Mouse (Mus musculus) urinary bladder, postnatal 0 days (tissue): ENCODE data around the gene Usp32. TPM values are rescaled to one million over a fixed set of nuclear protein-coding genes. Genes with fewer than 3 reads are reported as not detected.

ENCODE experiments used
- polyA plus RNA-seq: library from polyadenylated mRNA; unstranded; fragments of >200 nt; fragmentation: Nextera tagmentation; extraction: Ambion mirVana; gene quantifications from 2 replicates; pipeline ENCODE4 v1.2.1, GENCODE M21; 2015

Usp32 gene
- 3.4 and 3.6 TPM in 2 replicates for polyA plus RNA-seq

DNA sequence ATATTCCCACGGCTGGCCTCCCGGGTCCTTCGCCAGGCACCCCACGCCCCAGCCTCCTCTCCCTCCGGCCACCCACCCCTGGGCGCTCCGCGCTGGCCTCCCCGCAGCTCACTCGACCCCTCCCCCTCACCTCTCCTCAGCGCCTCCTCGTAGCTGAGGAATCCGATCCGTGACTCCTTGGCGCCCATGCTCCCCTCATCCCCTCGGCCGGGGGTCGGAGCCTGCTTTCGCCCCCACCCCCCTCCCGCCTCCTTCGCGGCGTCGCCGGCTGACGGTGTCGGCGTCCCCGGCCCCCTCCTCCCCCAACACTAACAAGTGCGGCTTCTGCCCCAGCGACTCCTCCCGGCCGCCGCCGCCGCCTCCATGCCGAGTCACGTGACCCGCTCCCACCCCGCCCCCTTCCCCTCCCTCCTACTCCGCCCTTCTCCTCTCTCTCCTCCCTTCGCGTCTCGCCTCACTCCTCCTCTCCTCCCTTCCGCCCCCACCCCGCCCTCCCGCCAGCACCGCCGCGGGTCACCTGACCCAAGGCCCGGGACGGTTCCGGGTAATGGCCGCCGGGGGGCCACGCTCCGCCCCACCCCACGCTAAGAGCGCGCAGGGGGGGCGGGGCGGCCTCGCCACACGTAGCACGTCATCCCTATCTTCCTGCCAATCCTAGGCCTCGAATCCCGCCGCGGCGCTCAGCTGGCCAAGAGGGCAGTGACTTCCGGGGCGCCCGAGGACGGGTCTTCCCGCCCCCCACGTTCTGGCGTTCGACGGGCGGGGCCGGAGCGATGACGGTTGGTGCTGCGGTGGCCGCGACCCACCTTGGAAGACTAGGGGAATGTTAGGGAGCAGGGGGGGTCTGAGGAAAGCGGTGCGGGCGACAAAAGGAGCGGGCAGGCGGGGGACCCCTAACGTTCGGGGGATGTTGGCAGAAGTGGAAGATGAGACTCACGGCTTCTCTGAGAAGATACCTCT lies at the start of gene Usp32:
Gene Usp32, minus strand, starts transcription at position 581 of the 960 bp plus-strand sequence.

GRCm38 (mm10) chr11:85170058-85170740 lies 30.2 kb upstream of the Usp32 start, which contains the start of gene 1700125H20Rik:
Gene 1700125H20Rik (plus strand): TSS chr11:85170404.

DNA sequence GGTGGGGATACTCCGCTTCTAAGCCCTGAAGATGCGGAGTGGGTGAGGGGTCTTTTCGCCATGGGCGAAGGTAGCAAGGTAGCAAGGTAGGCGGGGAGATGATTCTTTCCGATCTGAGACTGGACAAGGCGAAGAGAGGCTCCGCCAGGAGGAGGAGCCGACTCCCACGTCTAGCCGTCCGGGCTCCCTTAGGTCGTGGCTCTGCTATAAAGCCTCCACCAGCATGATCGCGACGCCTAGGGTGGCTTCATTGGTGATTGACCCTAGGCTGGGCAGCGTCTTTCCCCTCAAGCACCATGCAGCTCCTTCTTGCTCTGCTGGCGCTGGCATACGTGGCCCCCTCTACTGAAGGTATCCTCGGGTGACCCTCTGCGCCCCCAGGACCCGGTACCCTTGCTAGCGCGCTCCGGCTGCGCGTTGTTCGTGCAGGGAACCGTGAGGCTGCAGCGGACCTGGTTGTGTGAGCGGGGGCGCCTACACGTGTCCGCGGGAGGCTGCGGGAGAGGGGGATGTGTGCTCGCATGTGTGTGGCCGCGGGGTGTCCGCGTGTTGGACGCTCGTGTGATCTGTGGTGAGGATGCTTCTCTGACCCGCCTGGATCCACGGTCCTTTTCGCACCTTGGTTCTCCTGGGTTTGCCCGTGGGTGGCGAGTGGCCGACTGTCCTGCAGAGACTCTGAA lies 182.2 kb downstream of the Usp32 start, which contains the start of gene Car4:
Gene Car4, plus strand, starts transcription at position 196 of the 680 bp plus-strand sequence.

Other genes with a start within 250 kb of the Usp32 start
- gene Znhit3, start 223.8 kb downstream of the Usp32 start, polyA plus RNA-seq = 31.2 and 34.3 TPM in 2 replicates
- 2.8 and 3.3 TPM in 2 replicates for gene Car4, start 182.4 kb downstream of the Usp32 start, polyA plus RNA-seq
- gene 1700125H20Rik, start 30.2 kb upstream of the Usp32 start, polyA plus RNA-seq = not detected in 2 replicates
- 23.7 and 24.8 TPM in 2 replicates for gene Appbp2, start 95.0 kb upstream of the Usp32 start, polyA plus RNA-seq
- gene Ppm1d, start 171.1 kb upstream of the Usp32 start, polyA plus RNA-seq = 6.5 and 6.7 TPM in 2 replicates
- 26.4 and 27.8 TPM in 2 replicates for gene Bcas3, start 213.0 kb upstream of the Usp32 start, polyA plus RNA-seq